Mouse (Mus musculus) heart, postnatal 0 days (tissue): Measurements from ENCODE around the gene Tst. TPM values are rescaled to one million over a fixed set of nuclear protein-coding genes. Genes with fewer than 3 reads are reported as not detected.
A peak's percentile ranks its signal among the peaks of the same experiment; 100 is the strongest.

ENCODE experiments used
- ATAC-seq: fragments of 200-750 bp; cut with Nextera tagmentation; 2 replicates; pipeline ENCODE4 v1.8.0; 2017; ENCODE audit warnings: low read depth, moderate number of reproducible peaks, moderate library complexity; ENCODE audit not compliant: insufficient read depth
- DNase-seq: peaks from one replicate; pipeline ENCODE4 v3.0.0-alpha.2; 2016; ENCODE audit warnings: low spot score
- H3K27ac ChIP-seq: fragments of 300-500 bp; sonication (generic); 2 replicates; pipeline ENCODE4 v1.5.1; 2014; ENCODE audit warnings: low read depth, mild to moderate bottlenecking
- H3K27me3 ChIP-seq: fragments of 300-500 bp; sonication (generic); 2 replicates; pipeline ENCODE4 v1.6.1; 2014; ENCODE audit warnings: low read length, mixed read lengths; ENCODE audit not compliant: control insufficient read depth, insufficient read depth
- H3K36me3 ChIP-seq: fragments of 300-500 bp; sonication (generic); replicated peaks from 2 replicates; pipeline ENCODE4 v1.6.1; 2014; ENCODE audit warnings: low read length, mixed read lengths; ENCODE audit not compliant: control insufficient read depth, insufficient read depth
- H3K4me1 ChIP-seq: fragments of 300-500 bp; sonication (generic); 2 replicates; pipeline ENCODE4 v1.6.1; 2014; ENCODE audit warnings: antibody characterized with exemption; ENCODE audit not compliant: control insufficient read depth, insufficient read depth
- H3K4me2 ChIP-seq: fragments of 300-500 bp; sonication (generic); 2 replicates; pipeline ENCODE4 v1.6.1; 2014; ENCODE audit warnings: low read depth, mild to moderate bottlenecking, low read length, moderate library complexity
- H3K4me3 ChIP-seq: fragments of 300-500 bp; sonication (generic); 2 replicates; pipeline ENCODE4 v1.5.1; 2014; ENCODE audit warnings: low read depth, low read length
- H3K9ac ChIP-seq: fragments of 300-500 bp; sonication (generic); replicated peaks from 2 replicates; pipeline ENCODE4 v1.6.1; 2014; ENCODE audit warnings: low read depth, low read length, mixed read lengths
- H3K9me3 ChIP-seq: fragments of 300-500 bp; sonication (generic); replicated peaks from 2 replicates; pipeline ENCODE4 v1.6.1; 2016; ENCODE audit warnings: low read length; ENCODE audit not compliant: control insufficient read depth
- CTCF ChIP-seq: IDR thresholded peaks from 2 replicates; pipeline ENCODE4 v1.5.1; 2016; ENCODE audit warnings: antibody characterized with exemption, control low read depth, low read depth
- EP300 ChIP-seq: IDR thresholded peaks from 2 replicates; pipeline ENCODE4 v1.6.1; 2016; ENCODE audit warnings: antibody characterized with exemption, low read depth
- WGBS: fragments of 180-500 bp; shearing (Covaris S2); extraction: QIAGEN DNeasy Blood & Tissue Kit; methylation state at CpG from one replicate; pipeline ENCODE4 v1.1.7; 2014; 5-methylcytosine and 5-hydroxymethylcytosine counted together
- polyA plus RNA-seq: library from polyadenylated mRNA; unstranded; fragments of >200 nt; fragmentation: Nextera tagmentation; extraction: Ambion mirVana; gene quantifications from 2 replicates; pipeline ENCODE4 v1.2.1, GENCODE M21; 2015
- total RNA-seq: library from RNA; depleted of rRNA; stranded (reverse); fragments of >200 nt; gene quantifications from 2 replicates; pipeline ENCODE4 v1.2.3, GENCODE M21; 2014; ENCODE audit warnings: low replicate concordance

Tst gene
- total and polyA plus RNA-seq, 2 experiments from 2014 or later = 21.9 to 50.9 TPM

DNA sequence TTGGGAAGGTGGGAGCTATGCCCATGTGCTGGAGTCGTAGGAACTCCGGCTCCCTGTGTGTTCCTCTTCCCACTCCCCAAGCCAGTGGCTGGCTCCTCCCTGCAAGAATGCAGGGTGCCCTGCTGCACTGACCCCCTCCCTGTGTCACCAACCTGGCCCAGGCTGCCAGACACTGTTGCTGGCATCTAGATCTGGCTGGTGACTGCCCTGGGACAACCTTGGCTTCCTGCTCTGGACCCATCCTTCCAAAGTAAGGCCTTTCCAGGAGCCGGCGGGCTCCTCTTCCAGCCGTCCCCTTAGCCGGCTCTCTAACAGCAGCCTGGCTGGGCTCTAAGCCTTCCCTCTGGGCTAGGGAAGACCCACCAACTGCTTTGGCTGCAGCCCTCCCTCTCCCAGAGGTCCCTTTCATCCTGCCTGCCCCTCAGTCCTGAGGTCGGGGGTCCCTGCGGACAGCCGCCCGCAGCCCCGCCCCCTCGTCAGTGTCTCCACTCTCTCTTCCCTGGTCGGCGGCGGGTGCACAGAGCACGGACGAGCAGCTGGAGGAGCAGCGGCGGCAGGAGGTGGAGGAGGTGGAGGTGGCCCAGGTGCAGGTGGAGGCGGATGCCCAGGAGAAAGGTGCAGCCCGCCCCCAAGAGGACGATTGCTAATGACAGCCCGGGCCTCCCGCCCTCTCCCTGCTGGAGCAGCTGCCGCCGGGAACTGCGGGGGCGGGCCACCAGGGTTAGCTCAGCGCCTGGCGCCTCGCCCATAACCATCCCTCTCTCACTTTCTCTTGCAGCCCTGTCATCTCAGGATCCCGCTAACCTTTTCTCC is 30.9 kb upstream of the Tst start:
- peaks cover 9% of the 10 kb centered on the region for H3K4me1 ChIP-seq
- H3K27ac ChIP-seq = peak overlapping the region; percentile 70; the same call in 1 of the 2 replicates
- DNase-seq (peak; percentile 76), ATAC-seq (peak; percentile 67)
- WGBS = 18% methylated on average over 26 of the region's 32 CpGs
- TF ChIP-seq CTCF (no peak), EP300 (no peak)
- H3K9me3 ChIP-seq = no peaks in the 10 kb centered on the region
- H3K4me3 ChIP-seq = peak overlapping the region; percentile 30
- H3K27me3 ChIP-seq = no peaks in the 10 kb centered on the region
- peak overlapping the region; percentile 53 for H3K4me2 ChIP-seq
- H3K36me3 ChIP-seq = peaks cover 5% of the 10 kb centered on the region
- H3K9ac ChIP-seq = peak overlapping the region; percentile 29; the same call in 1 of the 2 replicates

DNA sequence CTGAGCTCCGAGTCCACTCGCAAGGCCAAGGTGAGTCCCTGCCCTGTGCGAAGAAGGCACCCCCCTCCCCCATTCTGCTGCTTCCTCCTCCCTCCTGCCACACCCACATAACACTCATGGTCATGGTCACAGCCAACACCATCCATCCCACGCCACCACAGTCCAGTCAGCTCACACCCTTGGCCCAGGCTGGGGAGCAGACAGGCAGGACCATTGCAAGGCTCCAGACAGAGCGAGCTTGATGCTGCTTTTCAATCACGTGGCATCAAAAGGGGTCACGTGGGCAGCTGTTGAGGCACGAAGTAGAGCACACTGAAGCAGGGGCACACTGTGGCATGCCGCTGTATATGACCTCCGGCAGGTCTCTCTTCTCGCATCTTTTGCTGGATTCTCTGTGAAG is 30.0 kb upstream of the Tst start:
- H3K4me2 ChIP-seq = no peak overlapping the region
- WGBS = 89% methylated on average over 11 of the region's 11 CpGs
- no peaks in the 10 kb centered on the region for H3K27me3 ChIP-seq
- no peaks in the 10 kb centered on the region for H3K9me3 ChIP-seq
- H3K27ac ChIP-seq = no peak overlapping the region
- no peak overlapping the region for H3K4me3 ChIP-seq
- H3K9ac ChIP-seq = no peak overlapping the region
- peaks cover 9% of the 10 kb centered on the region for H3K4me1 ChIP-seq
- no peak for DNase-seq
- no peak for ATAC-seq
- TF ChIP-seq CTCF (no peak), EP300 (no peak)
- peaks cover 5% of the 10 kb centered on the region for H3K36me3 ChIP-seq

DNA sequence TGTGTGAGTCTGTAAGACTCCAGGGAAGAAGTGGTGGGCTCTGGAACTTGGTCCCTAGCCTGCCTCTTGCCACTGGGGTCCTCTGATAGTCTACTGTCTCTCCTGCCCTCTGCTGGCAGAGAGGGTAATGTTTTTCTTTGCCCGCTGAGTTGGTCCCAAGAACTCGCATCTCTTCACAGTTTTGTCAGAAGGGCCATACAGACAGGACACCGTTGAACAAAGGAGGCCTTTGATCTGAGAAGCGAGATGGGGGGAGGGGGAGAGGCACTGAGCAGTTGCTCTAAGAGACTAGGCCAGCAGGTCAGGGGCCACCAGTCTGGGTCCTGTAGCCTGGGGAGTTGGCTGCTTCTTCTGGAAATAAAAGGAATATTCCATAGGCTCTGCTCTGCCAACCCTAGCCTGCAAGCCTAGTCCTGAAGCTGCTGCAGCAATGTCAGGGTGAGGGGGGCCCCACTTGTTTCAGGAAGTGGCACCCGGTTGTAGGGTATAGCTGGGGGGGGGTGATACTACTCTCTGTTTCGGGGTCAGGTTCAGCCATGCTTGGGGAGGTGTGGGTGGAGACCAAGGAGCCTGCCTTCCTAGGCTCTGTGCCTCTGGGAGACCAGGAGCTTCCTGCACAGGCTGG is 29.3 kb upstream of the Tst start:
- no peak overlapping the region for H3K27ac ChIP-seq
- ATAC-seq (no peak), DNase-seq (peak; percentile 47)
- no peaks in the 10 kb centered on the region for H3K27me3 ChIP-seq
- H3K4me2 ChIP-seq = no peak overlapping the region
- no peak overlapping the region for H3K4me3 ChIP-seq
- WGBS = 52% methylated on average over 6 of the region's 6 CpGs
- TF ChIP-seq CTCF (peak; percentile 64), EP300 (no peak)
- peaks cover 9% of the 10 kb centered on the region for H3K4me1 ChIP-seq
- H3K9ac ChIP-seq = no peak overlapping the region
- peaks cover 5% of the 10 kb centered on the region for H3K36me3 ChIP-seq
- no peaks in the 10 kb centered on the region for H3K9me3 ChIP-seq

DNA sequence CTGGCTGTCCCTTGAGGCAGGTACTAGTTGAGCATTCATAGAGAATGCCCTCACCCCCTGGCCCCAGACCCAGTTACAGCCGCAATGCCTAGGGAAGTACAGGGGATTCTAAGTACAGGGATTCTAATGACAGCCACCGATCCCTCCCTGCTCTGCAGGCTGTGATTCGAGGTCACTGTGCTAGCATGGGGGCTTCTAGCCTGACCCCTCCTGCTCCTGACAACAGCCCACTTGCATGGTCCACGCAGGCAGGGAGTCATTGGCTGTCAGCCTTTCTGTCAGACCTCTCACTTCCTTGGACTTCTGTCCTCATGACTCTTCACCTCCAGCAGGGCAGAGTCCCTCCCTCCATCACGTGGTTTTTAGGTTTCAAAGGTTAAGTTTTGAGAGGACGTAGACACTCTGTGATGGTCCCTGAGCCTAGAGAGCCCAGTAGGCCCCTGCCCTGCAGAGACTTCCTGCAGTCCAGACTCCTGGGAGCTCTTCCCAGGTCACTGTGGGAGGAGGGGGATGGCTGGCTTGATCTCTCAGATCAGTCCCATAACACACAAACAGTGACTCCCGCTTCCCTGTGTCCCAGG is 25.9 kb upstream of the Tst start:
- Histone ChIP-seq H3K36me3 (peaks cover 5% of the 10 kb centered on the region), H3K4me3 (no peak overlapping the region), H3K9ac (no peak overlapping the region), H3K4me2 (no peak overlapping the region), H3K27me3 (peaks cover 14% of the 10 kb centered on the region), H3K9me3 (no peaks in the 10 kb centered on the region), H3K27ac (no peak overlapping the region), H3K4me1 (no peaks in the 10 kb centered on the region; the same call in none of the 2 replicates)
- DNase-seq (no peak), ATAC-seq (no peak)
- TF ChIP-seq EP300 (no peak), CTCF (no peak)
- WGBS = 77% methylated on average over 7 of the region's 7 CpGs

DNA sequence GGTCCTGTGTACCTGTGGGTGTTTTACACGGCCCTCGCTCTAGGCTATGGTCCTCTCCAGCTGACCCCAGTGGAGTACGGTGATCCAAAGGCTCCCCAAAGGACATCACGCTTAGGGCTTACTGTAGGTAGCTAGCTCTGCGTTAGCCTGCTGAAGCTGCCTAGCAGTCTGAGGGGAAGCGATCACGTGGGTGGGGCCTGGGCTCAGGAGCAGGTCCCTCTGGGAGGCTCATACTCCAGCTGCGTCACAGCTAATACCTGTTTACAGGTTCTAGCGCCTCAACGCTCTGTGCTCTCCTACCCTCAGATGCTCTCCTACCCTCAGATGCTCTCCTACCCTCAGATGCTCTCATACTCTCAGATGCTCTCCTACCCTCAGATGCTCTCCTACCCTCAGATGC is 25.2 kb upstream of the Tst start:
- H3K4me1 ChIP-seq = no peaks in the 10 kb centered on the region; the same call in 1 of the 2 replicates
- H3K4me3 ChIP-seq = no peak overlapping the region
- ATAC-seq (no peak), DNase-seq (no peak)
- peaks cover 14% of the 10 kb centered on the region for H3K27me3 ChIP-seq
- H3K36me3 ChIP-seq = peaks cover 5% of the 10 kb centered on the region
- H3K4me2 ChIP-seq = peak overlapping the region; percentile 72
- H3K9ac ChIP-seq = no peak overlapping the region
- 86% methylated on average over 10 of the region's 10 CpGs for WGBS
- TF ChIP-seq CTCF (no peak), EP300 (no peak)
- H3K27ac ChIP-seq = peak overlapping the region; percentile 75
- H3K9me3 ChIP-seq = no peaks in the 10 kb centered on the region
